Mouse (Mus musculus) adrenal gland, postnatal 25 days (tissue): Measurements from ENCODE around the gene Anks1b. TPM values are rescaled to one million over a fixed set of nuclear protein-coding genes. Genes with fewer than 3 reads are reported as not detected.

Experiments used
- DNase-seq: peaks from one replicate; pipeline ENCODE4 v3.0.0; 2021; ENCODE audit warnings: mixed read lengths
- long read RNA-seq: library from polyadenylated mRNA; stranded (forward); transcript quantifications from one replicate; pipeline ENCODE4 v2.0.0, GENCODE M21; 2021
- total RNA-seq: library from RNA; stranded (reverse); gene quantifications from 2 replicates; pipeline ENCODE4 v1.2.3, GENCODE M21; 2021

Gene Anks1b
- 0.85 TPM in 1 of 2 replicates, not detected in the other for total RNA-seq
- long read RNA-seq, partial matches to known transcripts, result 0 of 15 reads
- long read RNA-seq, other reads (novel, unspliced or antisense), result 15 of 15 reads

DNA sequence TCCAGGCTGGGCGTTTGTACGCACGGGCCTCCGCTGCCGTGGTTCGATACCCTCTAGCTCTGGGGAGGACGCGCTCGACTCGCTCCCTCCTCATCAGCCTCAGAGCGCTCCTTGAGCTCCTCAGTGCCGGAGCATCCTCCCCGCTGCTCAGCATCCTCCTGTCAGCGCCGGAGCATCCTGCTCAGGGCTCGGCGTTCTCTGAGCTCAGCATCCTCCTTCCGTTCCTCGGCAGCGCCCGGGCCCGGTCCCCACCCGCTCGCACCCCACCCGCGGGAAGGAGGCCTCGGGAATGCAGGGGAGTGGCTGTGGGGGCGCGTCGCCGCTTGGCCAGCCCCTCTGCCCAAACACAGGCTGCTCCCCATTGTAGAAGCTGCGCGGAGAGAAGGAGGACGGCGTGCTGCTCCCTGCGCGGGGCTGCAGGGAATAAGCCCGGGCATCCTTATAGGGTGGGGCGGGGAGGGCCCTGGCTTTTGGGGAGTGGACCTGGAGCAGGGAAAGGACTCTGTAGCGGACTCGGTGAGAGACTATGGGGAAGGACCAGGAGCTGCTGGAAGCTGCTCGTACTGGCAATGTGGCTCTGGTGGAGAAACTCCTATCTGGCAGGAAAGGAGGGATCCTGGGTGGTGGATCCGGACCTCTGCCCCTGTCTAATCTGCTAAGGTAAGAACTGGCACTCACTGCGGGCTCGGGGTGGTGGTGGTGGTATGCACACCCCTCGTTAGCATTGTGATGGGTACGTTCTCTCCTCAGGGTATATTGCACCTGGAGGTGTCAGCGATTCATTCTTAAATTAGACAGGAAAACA is at the start of gene Anks1b:
Anks1b (plus strand) TSS at position 364 of the 805 bp plus-strand sequence.
- peak; percentile 16 for DNase-seq

DNA sequence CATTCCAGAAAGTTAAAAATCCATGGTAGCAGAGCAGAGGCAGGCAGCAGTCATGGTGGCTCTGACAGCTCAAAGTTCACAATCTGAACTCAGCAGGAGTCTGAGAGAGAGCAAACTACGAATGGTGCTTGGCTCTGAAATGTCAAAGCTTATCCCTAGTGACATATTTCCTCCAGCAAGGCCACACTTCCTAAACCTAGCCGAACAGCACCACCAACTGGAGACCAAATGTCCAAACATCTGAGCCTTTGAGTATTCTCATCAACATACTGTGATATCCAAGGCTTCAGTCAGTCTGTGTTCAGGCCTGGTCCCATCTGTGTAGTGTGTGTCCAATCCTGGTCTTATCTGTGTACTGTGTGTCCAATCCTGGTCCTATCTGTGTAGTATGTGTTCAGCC is 49.4 kb upstream of the Anks1b start:
- no peak for DNase-seq

DNA sequence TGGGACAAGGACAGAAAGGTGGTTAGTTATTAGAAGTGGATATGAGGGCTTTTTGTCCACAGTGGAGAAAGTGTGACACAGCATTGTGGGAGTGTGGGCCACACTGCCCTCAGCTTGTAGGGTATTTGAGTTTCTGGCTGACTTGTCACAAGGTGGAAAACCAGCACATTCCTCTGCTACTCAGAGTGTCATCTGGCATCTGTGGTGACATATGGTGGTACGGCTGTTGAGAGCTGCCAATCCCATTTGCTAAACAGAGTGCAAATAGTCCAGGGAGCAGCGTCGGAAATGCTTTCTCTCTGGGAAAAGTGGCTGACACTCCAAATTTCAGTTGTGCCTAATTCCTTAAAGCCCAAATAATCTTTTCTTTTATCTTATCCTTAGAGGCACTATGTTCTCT is 46.4 kb upstream of the Anks1b start:
- DNase-seq, result no peak

DNA sequence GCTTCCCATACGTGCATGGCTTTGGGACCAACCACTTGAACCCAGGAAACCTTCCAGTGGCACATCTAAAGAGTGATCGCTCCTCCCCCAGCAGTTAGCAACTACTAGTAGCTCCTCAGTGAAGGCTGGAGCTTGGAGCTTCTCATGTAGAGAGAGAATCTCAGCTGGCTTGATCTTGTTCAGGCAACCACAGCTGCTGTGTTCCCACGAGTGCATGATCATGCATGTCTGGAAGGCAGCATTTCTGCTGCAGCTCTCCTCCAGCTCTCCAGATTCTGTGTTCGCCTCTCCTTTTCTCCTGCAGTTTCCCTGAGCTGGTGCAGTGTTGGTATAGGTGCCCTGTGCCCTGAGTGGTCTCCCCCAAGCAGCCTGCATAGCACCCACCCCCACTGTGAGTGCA is 41.0 kb upstream of the Anks1b start:
- DNase-seq, result no peak

DNA sequence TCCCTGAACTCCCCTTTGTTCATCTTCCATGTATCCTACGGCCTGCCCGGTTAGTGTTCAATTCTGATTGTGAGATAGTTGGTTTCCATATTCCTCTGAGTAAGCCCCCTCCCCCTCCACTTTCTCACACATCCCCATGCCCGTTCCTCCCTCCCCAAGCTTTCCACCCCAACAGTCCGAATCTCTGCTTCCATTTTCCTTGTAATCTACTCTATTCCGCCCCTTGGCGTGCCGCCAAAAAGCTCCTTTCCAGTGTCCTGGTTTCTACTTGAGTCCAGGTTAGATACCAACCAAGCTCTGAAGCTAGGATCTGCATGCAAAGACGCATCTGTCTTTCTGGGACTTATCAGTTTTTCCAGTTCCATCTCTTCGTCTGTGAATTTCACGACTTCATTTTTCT is 40.1 kb upstream of the Anks1b start:
- DNase-seq, result peak; percentile 24

DNA sequence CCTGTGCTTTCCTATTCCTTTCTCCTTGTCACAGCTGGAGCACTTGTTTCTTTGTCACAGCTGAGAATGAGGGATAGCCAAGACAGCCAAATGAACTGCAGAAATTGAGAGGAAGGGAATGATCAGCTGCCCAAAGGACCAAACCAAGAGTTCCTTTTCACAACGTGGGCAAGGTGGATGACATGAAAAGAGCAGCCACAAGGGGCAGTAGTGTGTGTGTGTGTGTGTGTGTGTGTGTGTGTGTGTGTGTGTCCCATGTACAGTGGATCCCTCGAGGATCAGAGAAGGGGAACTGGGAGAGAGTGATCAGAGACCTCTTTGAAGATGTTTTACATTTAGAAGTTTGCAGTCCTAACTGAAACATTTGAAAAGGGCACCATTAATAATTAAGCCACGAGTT is 35.8 kb upstream of the Anks1b start:
- DNase-seq, result no peak

DNA sequence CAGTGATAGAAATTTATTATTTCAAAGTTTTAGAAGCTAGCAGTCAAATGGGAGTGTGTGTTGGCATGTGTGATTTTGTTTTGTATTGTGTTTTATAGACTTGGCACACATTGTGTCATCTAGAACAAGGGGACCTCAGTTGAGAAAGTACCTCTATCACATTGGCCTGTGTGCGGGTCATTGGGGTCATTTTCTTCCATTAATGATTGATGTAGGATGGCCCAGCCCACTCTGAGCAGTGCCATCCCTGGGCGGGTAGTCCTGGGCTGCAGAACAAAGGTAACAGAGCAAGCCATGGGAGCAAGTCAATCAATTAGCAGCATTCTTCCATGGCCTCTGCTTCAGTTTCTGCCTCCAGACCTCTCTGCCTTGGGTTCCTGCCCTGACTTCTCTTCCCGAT is 34.5 kb upstream of the Anks1b start:
- DNase-seq, result no peak

DNA sequence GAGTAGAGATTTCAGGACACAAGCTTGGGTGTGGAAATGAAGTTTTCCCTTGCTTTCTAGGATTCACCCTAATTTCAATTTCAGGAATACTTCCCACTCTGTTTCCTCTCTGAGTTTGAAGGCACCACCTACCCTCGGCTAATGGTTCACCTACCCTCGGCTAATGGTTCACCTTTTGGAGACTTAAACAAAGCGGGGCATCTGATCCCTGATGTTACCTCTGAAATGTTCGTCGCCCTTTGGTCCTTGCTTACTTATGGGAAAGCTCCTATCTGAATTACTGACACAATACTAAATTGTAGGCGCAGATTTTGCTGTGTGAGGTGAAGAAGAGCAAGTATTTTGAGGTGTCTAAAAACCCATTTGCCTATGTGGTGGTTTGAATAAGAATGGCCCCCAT is 22.4 kb upstream of the Anks1b start:
- no peak for DNase-seq

DNA sequence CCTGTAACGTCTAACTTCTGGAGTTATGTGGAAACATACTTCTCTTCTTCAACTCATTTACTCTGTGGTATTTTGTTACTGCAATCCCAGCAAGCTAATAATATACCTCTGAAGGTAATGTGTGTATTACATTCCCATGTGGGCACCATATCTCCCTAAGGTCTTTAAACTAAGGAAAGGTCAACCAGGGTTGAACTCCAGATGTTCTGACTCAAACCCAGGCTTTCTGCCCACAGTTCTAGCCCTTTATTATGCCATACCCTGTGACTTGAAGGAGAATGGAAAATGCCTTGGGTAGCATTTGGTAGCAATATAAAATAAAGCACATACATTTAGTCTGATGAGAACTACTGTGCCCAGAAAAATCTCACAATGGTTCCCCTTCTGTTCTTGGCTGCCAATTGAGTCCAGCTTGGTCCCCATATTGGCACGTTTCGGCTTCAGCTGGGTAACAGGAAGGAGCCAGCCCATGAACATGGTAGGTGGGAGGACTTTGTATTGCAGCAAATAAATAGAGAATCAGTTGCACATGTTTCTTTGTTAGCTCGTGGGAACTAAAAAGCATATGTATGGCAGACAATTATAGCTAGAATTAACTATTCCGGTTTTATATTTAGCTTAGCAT is 17.9 kb upstream of the Anks1b start:
- DNase-seq, result no peak

DNA sequence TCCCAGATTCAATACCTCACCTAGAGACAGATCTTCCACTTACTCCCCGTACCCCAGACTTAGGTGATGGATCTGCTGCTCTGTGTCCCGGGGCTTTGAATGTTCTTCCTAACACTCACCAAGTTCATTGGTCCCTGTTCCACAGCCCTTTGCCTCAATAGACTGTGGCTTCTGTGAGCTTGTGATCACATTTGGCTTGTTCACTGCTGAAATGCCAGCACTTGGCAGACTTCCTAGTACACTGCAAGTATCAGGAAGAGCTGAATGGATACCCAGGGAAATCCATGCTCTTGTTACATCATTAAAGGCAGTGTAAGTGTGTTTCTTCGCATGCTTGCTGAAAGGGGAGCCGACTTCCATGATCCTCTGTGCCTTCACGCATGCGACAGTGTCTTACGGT is 17.0 kb upstream of the Anks1b start:
- DNase-seq, result no peak

DNA sequence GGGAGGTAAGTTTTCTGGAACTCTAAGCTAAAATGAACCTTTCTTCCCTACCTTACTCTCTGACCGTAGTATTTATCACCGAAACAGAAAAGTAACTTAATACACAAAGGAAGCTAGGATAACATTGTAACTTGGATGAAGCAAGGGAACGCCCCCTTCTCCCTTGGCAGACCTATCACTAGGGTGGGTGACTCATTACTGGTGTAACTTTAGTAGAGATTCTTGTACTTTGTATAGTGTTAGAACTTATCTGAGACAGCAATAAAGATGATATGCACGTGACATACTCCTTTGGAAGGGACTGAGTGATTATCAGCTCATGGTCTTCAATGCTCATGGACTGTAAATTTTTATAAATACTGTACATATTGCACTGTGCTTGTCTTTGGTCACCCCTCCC is 5.1 kb upstream of the Anks1b start:
- DNase-seq, result no peak

DNA sequence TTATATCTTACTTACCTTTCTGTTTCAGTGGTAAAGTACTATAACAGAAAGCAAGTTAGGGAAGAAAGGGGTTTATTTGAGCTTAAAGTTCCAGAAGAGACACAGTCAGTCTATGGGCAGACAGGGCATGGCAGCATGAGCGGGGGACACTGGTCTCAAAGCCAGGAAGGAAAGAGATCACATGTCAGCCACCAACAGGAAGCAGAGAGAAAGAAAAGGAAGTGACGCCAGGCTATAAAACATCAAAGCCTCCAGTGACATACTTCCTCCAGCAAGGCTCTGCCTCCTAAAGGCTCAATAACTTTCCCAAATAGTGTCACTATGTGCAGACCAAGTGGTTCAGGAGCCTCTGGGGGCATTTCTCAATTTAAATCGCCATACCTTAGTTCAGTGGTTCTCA is 4.5 kb upstream of the Anks1b start:
- DNase-seq, result no peak

DNA sequence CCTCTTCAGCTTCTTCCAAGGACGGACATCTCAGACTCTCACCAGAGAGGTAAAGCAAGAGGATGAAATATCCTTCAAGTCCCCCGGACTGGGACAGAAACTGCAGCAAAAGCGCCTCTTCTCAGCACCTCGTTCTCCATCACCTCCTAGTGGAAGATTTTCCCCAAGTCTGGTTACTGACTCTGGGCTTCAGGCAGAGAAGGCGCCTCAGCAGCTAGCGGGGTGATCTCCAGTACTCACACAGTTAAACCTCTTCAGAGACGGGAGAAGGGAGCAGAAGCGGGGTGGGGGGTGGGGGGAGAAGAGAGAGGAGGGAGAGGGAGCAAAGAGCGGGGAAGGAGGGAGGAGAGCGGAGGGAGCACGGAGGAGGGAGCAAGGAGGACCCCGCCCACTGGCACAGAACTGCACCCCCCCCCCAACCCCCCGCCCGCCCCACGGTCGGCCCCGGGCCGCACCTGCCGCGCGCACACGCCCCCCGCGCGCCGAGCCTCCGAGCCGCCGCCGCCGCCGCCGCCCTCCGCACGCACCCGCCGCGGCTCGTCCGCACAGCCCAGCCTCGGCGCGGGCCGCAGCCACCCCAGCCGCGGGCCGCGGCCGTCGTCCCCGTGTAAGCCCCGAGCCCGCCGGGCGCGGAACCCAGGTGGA is 686 bp upstream of the Anks1b start:
- peak; percentile 4 for DNase-seq

DNA sequence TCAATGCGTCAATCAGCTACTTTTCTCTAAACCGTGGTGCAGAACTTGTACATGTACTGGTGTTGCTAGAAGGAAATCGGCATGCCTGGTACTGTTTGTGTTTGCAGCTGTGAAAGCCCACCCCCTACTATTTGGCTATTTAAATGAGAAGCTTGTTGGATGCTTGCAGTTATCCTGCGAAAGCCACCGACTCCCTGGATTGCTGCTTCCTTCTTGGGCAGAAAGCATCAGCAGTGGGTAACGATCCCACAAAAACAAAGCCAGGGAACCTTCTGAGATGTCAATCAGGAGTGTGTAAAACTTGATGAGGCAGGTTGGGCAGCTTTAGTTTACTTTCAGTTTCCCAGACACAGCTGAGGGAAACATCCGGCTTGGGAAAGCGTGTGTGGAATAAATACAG is 727 bp downstream of the Anks1b start:
- DNase-seq, result no peak

DNA sequence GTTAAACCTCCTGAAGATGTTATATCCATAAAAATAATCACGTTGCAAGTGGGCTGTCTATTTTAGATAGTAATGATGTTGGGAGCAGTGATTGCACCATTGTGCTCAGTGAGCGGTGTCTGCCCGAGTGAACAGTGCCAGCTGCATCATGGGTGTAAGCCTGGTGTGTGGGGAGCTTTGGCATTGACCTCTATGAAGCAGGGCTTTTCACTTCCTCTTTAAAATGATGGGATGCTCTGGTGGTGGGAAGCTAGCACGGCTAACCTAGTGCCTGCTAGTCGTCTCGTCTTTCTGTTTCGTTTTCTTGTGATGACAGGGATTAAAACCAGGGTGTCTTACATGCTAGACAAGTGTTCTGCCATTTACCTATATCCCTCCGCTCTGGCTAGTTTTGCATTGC is 10.3 kb downstream of the Anks1b start:
- DNase-seq, result no peak

DNA sequence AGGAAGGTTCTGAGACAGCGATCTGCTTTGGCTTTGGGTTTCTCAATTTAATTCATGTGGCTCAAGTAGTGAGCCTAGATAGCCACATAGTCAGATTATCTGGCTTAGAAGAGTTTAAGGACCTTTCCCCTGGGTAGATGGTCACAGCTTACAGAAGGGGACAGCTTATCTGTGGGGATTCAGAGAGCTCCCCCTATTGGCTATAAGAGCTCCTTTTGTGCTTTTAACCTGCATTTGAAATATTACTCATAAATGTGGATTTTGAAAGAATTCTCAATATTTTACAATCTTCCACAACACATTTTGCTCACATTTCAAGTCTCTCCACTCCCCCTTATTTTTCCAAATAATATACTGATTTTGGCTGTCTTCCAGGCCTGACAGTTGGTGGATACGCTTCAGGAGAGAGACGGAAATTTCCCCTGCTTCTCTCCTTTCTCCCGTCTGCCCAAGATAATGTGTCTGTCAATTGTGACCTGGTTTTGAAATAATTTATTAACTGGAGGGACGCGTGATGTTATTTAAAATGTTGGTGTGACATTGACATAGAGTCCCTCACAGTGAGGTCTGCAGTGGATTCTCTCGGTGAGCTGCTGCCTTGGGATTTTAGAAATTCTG is 29.5 kb downstream of the Anks1b start:
- DNase-seq, result no peak

DNA sequence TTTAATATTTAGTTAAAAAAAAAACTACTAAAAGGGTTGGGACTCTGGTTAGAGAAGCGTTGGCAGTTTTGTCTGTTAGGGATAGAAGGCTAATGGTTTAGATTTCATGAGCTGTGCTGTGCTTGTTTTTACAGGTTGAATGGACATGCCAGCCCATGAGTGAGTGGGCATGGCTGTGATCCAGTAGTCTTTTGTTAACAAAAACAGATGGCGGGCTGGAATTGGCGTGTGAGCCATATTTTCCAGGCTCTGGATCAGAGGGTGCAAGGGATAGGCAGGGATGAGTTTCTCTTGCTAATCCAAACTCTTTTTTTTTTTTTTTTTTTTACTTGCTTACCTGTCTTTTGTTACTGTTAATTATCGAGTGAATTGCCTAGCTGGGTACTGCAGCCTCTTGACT is 38.6 kb downstream of the Anks1b start:
- no peak for DNase-seq

DNA sequence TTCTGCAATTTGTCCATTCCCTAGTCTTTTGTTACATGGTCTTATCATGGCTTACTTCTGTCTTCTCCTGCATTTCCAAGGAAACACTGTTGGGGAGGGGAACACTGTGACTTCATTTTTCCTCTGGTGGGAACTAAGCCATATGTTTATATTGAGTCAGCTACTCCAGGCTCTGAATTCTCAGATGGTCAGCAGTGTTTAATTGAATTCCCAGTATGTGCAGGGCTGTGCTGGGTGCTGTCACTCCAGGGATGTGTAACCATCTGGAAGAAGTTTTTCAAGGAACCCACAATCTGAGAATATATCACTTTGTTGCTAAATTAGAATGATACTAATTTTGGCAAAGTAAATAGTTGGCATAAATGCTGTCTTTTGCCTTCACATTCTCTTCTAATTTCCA is 39.9 kb downstream of the Anks1b start:
- no peak for DNase-seq

DNA sequence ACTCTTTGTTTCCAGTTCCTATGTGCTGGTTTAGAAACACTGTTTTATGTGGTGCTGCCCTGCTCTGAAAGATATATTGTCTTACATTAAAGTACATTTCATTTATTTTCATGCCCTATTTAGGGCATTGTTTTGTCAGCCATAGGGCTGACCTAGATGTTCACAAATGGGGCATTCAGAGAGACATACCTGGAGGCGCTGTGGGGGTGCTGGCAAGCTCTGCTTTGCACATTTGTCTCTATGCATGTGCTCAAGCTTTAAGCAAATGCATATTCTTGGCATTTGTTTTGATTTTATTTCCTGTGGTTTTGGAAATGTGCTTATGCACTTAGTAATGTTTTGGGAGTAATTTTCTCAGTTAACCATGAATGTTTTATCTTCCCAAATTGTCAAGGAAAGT is 43.8 kb downstream of the Anks1b start:
- no peak for DNase-seq

DNA sequence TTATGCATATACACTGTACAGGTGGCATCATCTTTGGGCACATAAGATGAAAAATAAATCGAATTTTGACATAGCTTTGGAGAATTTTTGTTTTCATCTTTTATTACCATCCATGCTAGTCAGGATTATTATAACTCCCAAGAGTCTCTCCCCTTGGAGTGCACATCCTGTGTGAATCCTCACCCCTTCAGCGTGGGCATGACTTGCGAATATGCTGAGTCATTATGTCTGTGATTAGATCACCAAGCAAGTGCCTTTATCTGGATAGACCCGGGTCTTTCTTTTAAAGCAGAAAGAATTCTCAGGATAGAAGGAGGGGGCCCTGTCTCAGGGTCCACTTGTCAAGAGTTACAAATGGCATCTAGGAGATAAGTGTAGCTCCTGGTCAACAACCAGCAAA is 48.7 kb downstream of the Anks1b start:
- DNase-seq, result no peak

DNA sequence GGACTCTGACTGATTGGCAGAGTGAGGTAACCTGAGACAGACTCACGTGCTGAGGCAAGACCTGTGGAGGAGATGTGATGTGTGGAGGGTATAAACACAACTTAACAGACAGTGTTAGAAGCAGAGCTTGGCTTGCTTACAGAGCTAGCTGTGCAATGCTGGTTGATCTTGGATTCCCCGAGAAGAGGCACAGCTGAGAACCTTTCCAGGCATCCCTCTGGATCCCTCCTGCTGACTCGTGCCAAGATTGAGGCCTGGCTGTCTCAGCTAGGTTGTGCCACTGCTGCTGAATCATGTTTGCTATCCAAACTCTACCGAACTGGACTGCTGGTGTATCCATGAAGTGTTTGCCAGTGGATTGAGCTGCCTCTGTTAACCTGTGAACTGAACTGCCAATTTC is 68.9 kb downstream of the Anks1b start:
- DNase-seq, result no peak

DNA sequence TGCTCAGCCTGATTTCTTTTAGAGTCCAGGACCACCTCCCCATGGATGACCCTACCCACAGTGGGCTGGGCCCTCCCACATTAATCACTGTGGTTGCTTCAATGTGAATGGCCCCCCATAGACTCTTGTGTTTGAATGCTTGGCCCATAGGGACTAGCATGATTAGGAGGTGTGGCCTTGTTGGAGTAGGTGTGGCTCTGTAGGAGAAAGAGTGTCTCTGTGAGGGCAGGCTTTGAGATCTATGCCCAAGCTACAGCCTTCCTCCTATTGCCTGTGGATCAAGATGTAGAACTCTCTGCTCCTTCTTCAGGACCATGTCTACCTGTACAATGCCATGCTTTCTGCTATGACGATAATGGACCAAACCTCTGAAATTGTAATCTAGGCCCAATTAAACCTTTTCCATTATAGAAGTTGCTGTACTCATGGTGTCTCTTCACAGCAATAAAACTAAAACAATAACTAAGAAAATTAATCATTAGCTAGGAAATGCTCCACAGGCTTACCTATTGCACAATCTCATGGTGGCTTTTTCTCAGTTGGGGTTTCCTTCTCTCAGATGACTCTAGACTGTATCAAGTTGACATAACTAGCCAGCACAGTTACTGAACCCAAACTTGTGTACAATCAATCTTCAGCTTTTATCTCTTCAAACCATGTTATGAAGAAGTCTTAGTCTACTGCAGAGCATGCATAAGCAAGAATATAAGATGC is 73.5 kb downstream of the Anks1b start:
- DNase-seq, result no peak
